Mouse (Mus musculus): ENCODE measurements around the gene Olfr867.

Gene Olfr867

GRCm38 (mm10) chr9:20057462-20057861 is at the start of gene Olfr867:
Olfr867 (minus strand) TSS chr9:20057562.
- CTCF ChIA-PET = no interaction called here

GRCm38 (mm10) chr9:20098326-20098725 is 41.0 kb upstream of the Olfr867 start, which contains the start of gene Olfr868:
Olfr868 (plus strand) TSS chr9:20098626.
- CTCF ChIA-PET = no interaction called here

DNA sequence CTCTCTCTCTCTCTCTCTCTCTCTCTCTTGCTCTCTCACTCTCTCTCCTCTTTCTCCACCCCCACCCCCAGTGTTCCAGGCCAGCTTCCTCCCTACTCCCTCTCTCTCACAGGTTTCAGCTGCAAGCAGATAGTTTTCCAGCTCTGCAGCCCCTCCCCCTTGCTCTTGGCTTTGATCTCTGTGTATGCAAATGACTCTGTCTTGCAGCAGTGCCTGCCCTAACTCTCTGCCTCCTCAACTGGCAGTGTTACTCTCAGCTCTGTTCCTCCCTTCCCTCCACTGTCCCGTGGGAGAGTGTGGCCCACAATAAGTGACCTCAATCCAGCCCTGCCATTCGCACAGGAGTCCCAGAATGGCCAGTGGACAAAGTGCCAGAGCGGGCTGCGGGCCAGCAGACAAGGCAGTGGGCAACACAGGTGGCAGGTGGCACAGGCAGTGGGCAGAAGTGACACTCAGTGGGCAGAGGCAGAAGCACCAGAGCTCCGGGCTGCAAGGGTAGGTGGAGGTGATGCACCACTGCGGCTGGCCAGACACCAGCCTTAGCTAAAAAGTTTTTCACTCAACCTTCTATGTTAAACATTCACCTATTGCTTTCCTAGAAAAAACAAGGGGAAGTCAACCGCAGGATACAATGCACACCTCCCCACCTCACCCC is 16.3 kb upstream of the Olfr867 start:
- CTCF ChIA-PET = no interaction called here

DNA sequence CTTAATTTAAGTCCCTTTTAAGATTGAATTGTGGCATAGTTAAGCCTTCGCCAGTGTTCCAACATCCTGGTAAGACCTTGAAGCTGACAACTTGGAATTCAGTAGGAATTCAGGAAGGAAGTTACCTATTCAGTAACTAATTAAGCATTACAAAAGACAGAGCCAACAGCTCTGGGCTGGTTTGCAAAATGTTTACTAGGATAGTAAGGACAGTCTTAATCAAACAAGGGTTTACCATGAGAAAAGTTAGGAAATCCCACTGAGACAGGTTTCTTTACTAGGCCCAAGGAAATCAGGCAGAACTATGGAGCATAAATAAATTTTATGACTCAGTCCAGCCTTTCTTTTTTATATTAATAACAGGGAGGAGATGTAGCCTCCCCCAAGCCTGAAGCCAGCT is 13.9 kb upstream of the Olfr867 start:
- CTCF ChIA-PET = no interaction called here

DNA sequence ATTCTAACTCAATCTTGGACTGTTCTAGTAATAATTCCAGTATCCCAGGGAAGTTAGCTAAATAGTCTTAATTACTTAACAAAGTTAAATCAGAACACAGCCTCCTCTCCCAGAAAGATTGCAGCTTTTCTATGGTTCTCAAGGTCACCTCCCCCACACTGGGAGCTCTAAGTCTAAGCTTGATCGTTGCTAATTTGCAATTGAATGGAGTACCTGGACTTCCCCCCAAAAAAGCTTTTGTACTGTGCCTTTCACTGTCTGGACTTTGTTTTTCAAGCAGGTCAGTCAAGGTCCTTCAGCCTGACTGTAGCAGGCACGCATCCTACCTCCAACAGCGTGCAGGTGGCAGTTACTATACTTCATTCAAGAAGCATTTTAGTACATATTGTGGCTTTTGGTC is 12.9 kb upstream of the Olfr867 start:
- CTCF ChIA-PET = no interaction called here

GRCm38 (mm10) chr9:20047964-20048363 is 9.4 kb downstream of the Olfr867 start:
- CTCF ChIA-PET = no interaction called here

DNA sequence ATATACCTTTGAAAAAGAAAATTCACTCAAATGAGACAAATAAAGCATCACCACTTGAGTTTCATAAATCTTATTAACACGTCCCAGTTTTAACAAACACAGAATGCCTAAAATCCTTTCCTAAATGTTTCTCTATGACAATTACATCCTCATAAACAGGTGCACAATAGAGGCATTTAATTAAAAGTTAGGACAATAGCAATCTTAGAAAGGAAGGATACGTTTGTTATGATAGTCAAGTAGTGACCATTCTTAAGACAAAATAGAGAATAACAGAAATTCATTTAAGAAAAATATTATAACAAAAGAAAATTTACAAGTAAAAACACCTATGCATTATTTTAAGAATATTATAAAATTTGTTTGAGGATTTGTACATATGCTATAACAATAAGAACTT is 29.4 kb downstream of the Olfr867 start, which contains the start of gene Olfr866:
TSS of gene Olfr866 (minus strand) at position 101 of the 400 bp plus-strand sequence.
- CTCF ChIA-PET = no interaction called here

Measured in spleen, embryonic (tissue).